Mouse (Mus musculus) forebrain, embryonic 12.5 days (tissue): ENCODE results near the gene Cldn9. TPM values are rescaled to one million over a fixed set of nuclear protein-coding genes. Genes with fewer than 3 reads are reported as not detected.
A peak's percentile ranks its signal among the peaks of the same experiment; 100 is the strongest.

Experiments
- ATAC-seq: fragments of 200-750 bp; cut with Nextera tagmentation; 2 replicates; pipeline ENCODE4 v1.8.0; 2017; ENCODE audit warnings: moderate TSS enrichment; ENCODE audit not compliant: low FRiP score
- H3K27ac ChIP-seq: fragments of 300-500 bp; sonication (generic); 2 replicates; pipeline ENCODE4 v1.5.1; 2016; ENCODE audit warnings: mild to moderate bottlenecking
- H3K27me3 ChIP-seq: fragments of 300-500 bp; sonication (generic); 2 replicates; pipeline ENCODE4 v1.6.1; 2016; ENCODE audit warnings: mild to moderate bottlenecking
- H3K36me3 ChIP-seq: fragments of 300-500 bp; sonication (generic); replicated peaks from 2 replicates; pipeline ENCODE4 v1.6.1; 2016; ENCODE audit warnings: mild to moderate bottlenecking
- H3K4me1 ChIP-seq: fragments of 300-500 bp; sonication (generic); 2 replicates; pipeline ENCODE4 v1.6.1; 2016
- H3K4me2 ChIP-seq: fragments of 300-500 bp; sonication (generic); 2 replicates; pipeline ENCODE4 v1.6.1; 2016; ENCODE audit warnings: mild to moderate bottlenecking, moderate library complexity
- H3K4me3 ChIP-seq: fragments of 300-500 bp; sonication (generic); replicated peaks from 2 replicates; pipeline ENCODE4 v1.5.1; 2016; ENCODE audit warnings: mild to moderate bottlenecking
- H3K9ac ChIP-seq: fragments of 300-500 bp; sonication (generic); 2 replicates; pipeline ENCODE4 v1.6.1; 2016; ENCODE audit warnings: mild to moderate bottlenecking
- H3K9me3 ChIP-seq: fragments of 300-500 bp; sonication (generic); 2 replicates; pipeline ENCODE4 v1.6.1; 2016
- WGBS: fragments of 180-500 bp; shearing (Covaris S2); methylation state at CpG from one replicate; pipeline ENCODE4 v1.1.7; 2016; 5-methylcytosine and 5-hydroxymethylcytosine counted together
- polyA plus RNA-seq: library from polyadenylated mRNA; unstranded; fragments of >200 nt; fragmentation: Nextera tagmentation; extraction: Ambion mirVana; gene quantifications from 2 replicates; pipeline ENCODE4 v1.2.1, GENCODE M21; 2016

The Cldn9 gene
- polyA plus RNA-seq, 1 experiment from 2014 or later = 6.3 TPM

GRCm38 (mm10) chr17:23677236-23677679, 6.6 kb downstream of the Cldn9 start, which contains the start of gene Tnfrsf12a:
Gene Tnfrsf12a (minus strand): TSS chr17:23677468.
- peak; percentile 44 for ATAC-seq

GRCm38 (mm10) chr17:23676473-23677031, 7.3 kb downstream of the Cldn9 start:
- WGBS = under 1% methylated on average over 33 of the region's 37 CpGs
- Histone ChIP-seq H3K27ac (no peak overlapping the region), H3K4me2 (peak overlapping the region; percentile 96), H3K9me3 (no peaks in the 10 kb centered on the region), H3K36me3 (no peaks in the 10 kb centered on the region), H3K9ac (peak overlapping the region; percentile 57), H3K27me3 (peaks cover 64% of the 10 kb centered on the region), H3K4me1 (peaks cover 41% of the 10 kb centered on the region), H3K4me3 (peak overlapping the region; percentile 49)
- no peak for ATAC-seq

More at GRCm38 (mm10) chr17:23677236-23677679, 6.6 kb downstream of the Cldn9 start, which contains the start of gene Tnfrsf12a:
- H3K4me1 ChIP-seq = peaks cover 41% of the 10 kb centered on the region
- no peak within 1 kb of the TSS for H3K27ac ChIP-seq
- no peaks in the 10 kb centered on the region for H3K9me3 ChIP-seq
- peak within 1 kb of the TSS; percentile 57 for H3K9ac ChIP-seq
- peaks cover 72% of the 10 kb centered on the region for H3K27me3 ChIP-seq
- WGBS = under 1% methylated on average over 34 of the region's 34 CpGs
- H3K4me2 ChIP-seq = peak within 1 kb of the TSS; percentile 96
- H3K4me3 ChIP-seq = peak within 1 kb of the TSS; percentile 49
- no peaks in the 10 kb centered on the region for H3K36me3 ChIP-seq

GRCm38 (mm10) chr17:23675564-23676281, 8.1 kb downstream of the Cldn9 start:
- 12% methylated on average over 13 of the region's 15 CpGs for WGBS
- Histone ChIP-seq H3K9me3 (no peaks in the 10 kb centered on the region), H3K4me1 (peaks cover 41% of the 10 kb centered on the region), H3K27me3 (peaks cover 56% of the 10 kb centered on the region), H3K27ac (no peak overlapping the region), H3K9ac (peak overlapping the region; percentile 57; the same call in 1 of the 2 replicates), H3K4me2 (peak overlapping the region; percentile 96), H3K36me3 (no peaks in the 10 kb centered on the region), H3K4me3 (peak overlapping the region; percentile 49)
- no peak for ATAC-seq

- WGBS = 42% methylated on average over 5 of the region's 5 CpGs
- H3K4me3 ChIP-seq = no peak overlapping the region
- 0 out of 2 replicates have a peak overlapping the region, but pooled peaks have one; percentile 63 for H3K4me2 ChIP-seq
- H3K9me3 ChIP-seq = no peaks in the 10 kb centered on the region
- no peak for ATAC-seq
- H3K36me3 ChIP-seq = peaks cover 4% of the 10 kb centered on the region
- H3K9ac ChIP-seq = no peak overlapping the region
- no peak overlapping the region for H3K27ac ChIP-seq
- H3K27me3 ChIP-seq = peaks cover 50% of the 10 kb centered on the region
- peaks cover 41% of the 10 kb centered on the region for H3K4me1 ChIP-seq
These were observed 8.7 kb downstream of the Cldn9 start for GRCm38 (mm10) chr17:23675127-23675526.

GRCm38 (mm10) chr17:23674271-23674952, 9.4 kb downstream of the Cldn9 start:
- WGBS = 41% methylated on average over 9 of the region's 9 CpGs
- Histone ChIP-seq H3K36me3 (peaks cover 11% of the 10 kb centered on the region), H3K9ac (peak overlapping the region; percentile 50), H3K4me2 (peak overlapping the region; percentile 63), H3K4me3 (peak overlapping the region; percentile 64), H3K9me3 (no peaks in the 10 kb centered on the region), H3K4me1 (peaks cover 38% of the 10 kb centered on the region), H3K27ac (no peak overlapping the region), H3K27me3 (peaks cover 43% of the 10 kb centered on the region)
- no peak; the same call in 1 of the 2 replicates for ATAC-seq

GRCm38 (mm10) chr17:23673424-23674073, 10.3 kb downstream of the Cldn9 start, which contains the start of the genes Hcfc1r1 and Thoc6:
Gene Hcfc1r1 (plus strand): TSS chr17:23673596.
Gene Thoc6 (minus strand): TSS chr17:23673882.
- Histone ChIP-seq H3K36me3 (peaks cover 19% of the 10 kb centered on the region), H3K4me2 (peak within 1 kb of the TSS; percentile 63), H3K27ac (no peak within 1 kb of the TSS), H3K4me1 (peaks cover 34% of the 10 kb centered on the region), H3K27me3 (peaks cover 34% of the 10 kb centered on the region), H3K9ac (peak within 1 kb of the TSS; percentile 50), H3K9me3 (no peaks in the 10 kb centered on the region), H3K4me3 (peak within 1 kb of the TSS; percentile 64)
- peak; percentile 93 for ATAC-seq
- WGBS = under 1% methylated on average over 45 of the region's 45 CpGs

GRCm38 (mm10) chr17:23672761-23673160, 11.1 kb downstream of the Cldn9 start:
- H3K27me3 ChIP-seq = peaks cover 27% of the 10 kb centered on the region
- WGBS = 80% methylated on average over 3 of the region's 3 CpGs
- no peaks in the 10 kb centered on the region for H3K9me3 ChIP-seq
- H3K4me3 ChIP-seq = peak overlapping the region; percentile 64
- no peak overlapping the region for H3K27ac ChIP-seq
- peaks cover 27% of the 10 kb centered on the region for H3K36me3 ChIP-seq
- H3K4me2 ChIP-seq = peak overlapping the region; percentile 63
- ATAC-seq = no peak
- H3K9ac ChIP-seq = no peak overlapping the region
- H3K4me1 ChIP-seq = peaks cover 34% of the 10 kb centered on the region

GRCm38 (mm10) chr17:23671519-23671918, 12.3 kb downstream of the Cldn9 start:
- WGBS = 95% methylated on average over 3 of the region's 3 CpGs
- no peak overlapping the region for H3K9ac ChIP-seq
- ATAC-seq = no peak
- peaks cover 22% of the 10 kb centered on the region for H3K27me3 ChIP-seq
- peaks cover 24% of the 10 kb centered on the region for H3K4me1 ChIP-seq
- peaks cover 39% of the 10 kb centered on the region for H3K36me3 ChIP-seq
- H3K4me3 ChIP-seq = no peak overlapping the region
- no peaks in the 10 kb centered on the region for H3K9me3 ChIP-seq
- no peak overlapping the region for H3K27ac ChIP-seq
- H3K4me2 ChIP-seq = no peak overlapping the region

GRCm38 (mm10) chr17:23670516-23671074, 13.2 kb downstream of the Cldn9 start:
- peaks cover 15% of the 10 kb centered on the region for H3K4me1 ChIP-seq
- ATAC-seq = no peak
- peaks cover 12% of the 10 kb centered on the region for H3K27me3 ChIP-seq
- no peak overlapping the region for H3K4me3 ChIP-seq
- peaks cover 43% of the 10 kb centered on the region for H3K36me3 ChIP-seq
- H3K9me3 ChIP-seq = no peaks in the 10 kb centered on the region
- H3K4me2 ChIP-seq = no peak overlapping the region
- 94% methylated on average over 7 of the region's 7 CpGs for WGBS
- no peak overlapping the region for H3K9ac ChIP-seq
- no peak overlapping the region for H3K27ac ChIP-seq

GRCm38 (mm10) chr17:23665511-23665910, 18.3 kb downstream of the Cldn9 start:
- Histone ChIP-seq H3K36me3 (peaks cover 42% of the 10 kb centered on the region), H3K9me3 (no peaks in the 10 kb centered on the region), H3K4me1 (peaks cover 2% of the 10 kb centered on the region; the same call in 1 of the 2 replicates), H3K4me2 (no peak overlapping the region), H3K27ac (no peak overlapping the region), H3K27me3 (peaks cover 29% of the 10 kb centered on the region), H3K9ac (no peak overlapping the region), H3K4me3 (no peak overlapping the region)
- no peak for ATAC-seq
- WGBS = 77% methylated on average over 14 of the region's 14 CpGs

- no peaks in the 10 kb centered on the region for H3K9me3 ChIP-seq
- H3K36me3 ChIP-seq = peaks cover 33% of the 10 kb centered on the region
- H3K4me3 ChIP-seq = no peak overlapping the region
- peaks cover 2% of the 10 kb centered on the region; the same call in 1 of the 2 replicates for H3K4me1 ChIP-seq
- peak; percentile 57; the same call in 1 of the 2 replicates for ATAC-seq
- H3K27ac ChIP-seq = no peak overlapping the region
- H3K9ac ChIP-seq = no peak overlapping the region
- peaks cover 38% of the 10 kb centered on the region for H3K27me3 ChIP-seq
- 11% methylated on average over 5 of the region's 5 CpGs for WGBS
- H3K4me2 ChIP-seq = no peak overlapping the region
These were observed 19.2 kb downstream of the Cldn9 start for GRCm38 (mm10) chr17:23664556-23665021.
